Mouse (Mus musculus) spleen, adult 2 months (tissue): Measurements from ENCODE around the gene Etl4.

ENCODE experiments used
- CTCF ChIP-seq: fragments of 200-500 bp; IDR thresholded peaks from 2 replicates; pipeline ENCODE4 v1.5.1; 2011; ENCODE audit warnings: mild to moderate bottlenecking, inconsistent platforms; ENCODE audit not compliant: insufficient read depth, insufficient read length, insufficient replicate concordance; ENCODE audit errors: extremely low read depth
- POLR2A ChIP-seq: fragments of 200-500 bp; IDR thresholded peaks from 2 replicates; pipeline ENCODE4 v1.6.1; 2011; ENCODE audit warnings: low read depth, low read length, inconsistent platforms

DNA sequence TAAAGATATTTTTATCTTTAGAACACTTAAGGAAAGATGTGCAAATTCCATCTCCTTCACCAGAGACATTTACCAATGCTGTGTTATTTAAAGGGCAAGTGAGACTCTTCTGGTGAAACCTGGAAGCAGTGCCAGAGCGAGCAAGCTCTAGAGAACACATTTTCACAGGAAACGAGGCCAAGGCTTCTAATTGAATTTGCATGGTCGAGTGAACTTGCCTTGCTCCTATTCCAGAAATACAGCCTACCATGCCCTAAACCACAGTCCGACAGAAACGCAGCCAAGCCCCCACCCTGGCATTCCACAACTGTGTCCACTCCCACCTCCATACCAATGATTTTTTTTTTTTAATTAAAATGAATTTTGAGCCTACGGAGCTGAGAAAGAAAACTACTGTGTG, 510.4 kb downstream of the Etl4 start:
- TF ChIP-seq CTCF (no peak), POLR2A (no peak)
